Mouse (Mus musculus): Measurements from ENCODE around the gene Nags.

The Nags gene

GRCm38 (mm10) chr11:102145471-102146001 lies at the start of gene Nags:
TSS of gene Nags (plus strand) at chr11:102145513.
- no peak for DNase-seq (ENCODE audit: low spot score)

- DNase-seq (ENCODE audit: low spot score) = no peak
Measured at GRCm38 (mm10) chr11:102095676-102096075, 49.6 kb upstream of the Nags start.

DNA sequence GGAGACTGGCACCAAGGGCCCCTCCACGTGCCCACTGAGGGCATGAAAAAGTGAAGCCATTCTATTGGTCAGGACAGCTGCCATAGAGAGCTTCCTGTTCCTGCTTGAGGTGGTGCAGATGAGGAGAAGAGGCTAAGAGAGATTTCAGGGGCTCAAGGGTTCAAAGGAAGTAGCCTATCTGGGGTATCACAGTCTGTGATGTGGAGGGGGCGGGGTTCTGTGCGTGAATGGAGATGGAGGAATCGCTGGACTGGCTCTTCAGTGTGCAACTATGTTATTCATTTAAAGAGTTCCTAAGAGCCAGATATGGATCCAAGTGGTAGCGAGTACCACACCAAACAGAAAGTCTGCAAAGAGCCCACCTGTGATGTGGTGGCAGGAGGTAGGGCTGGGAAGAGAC lies 48.9 kb upstream of the Nags start:
- DNase-seq (ENCODE audit: low spot score) = no peak

- peak; percentile 34 for DNase-seq (ENCODE audit: low spot score)
Measured at GRCm38 (mm10) chr11:102096887-102097391, 48.4 kb upstream of the Nags start.

GRCm38 (mm10) chr11:102101219-102101618 lies 44.1 kb upstream of the Nags start, which contains the start of gene Ppy:
TSS of gene Ppy (minus strand) at chr11:102101319.
- DNase-seq (ENCODE audit: low spot score) = no peak

DNA sequence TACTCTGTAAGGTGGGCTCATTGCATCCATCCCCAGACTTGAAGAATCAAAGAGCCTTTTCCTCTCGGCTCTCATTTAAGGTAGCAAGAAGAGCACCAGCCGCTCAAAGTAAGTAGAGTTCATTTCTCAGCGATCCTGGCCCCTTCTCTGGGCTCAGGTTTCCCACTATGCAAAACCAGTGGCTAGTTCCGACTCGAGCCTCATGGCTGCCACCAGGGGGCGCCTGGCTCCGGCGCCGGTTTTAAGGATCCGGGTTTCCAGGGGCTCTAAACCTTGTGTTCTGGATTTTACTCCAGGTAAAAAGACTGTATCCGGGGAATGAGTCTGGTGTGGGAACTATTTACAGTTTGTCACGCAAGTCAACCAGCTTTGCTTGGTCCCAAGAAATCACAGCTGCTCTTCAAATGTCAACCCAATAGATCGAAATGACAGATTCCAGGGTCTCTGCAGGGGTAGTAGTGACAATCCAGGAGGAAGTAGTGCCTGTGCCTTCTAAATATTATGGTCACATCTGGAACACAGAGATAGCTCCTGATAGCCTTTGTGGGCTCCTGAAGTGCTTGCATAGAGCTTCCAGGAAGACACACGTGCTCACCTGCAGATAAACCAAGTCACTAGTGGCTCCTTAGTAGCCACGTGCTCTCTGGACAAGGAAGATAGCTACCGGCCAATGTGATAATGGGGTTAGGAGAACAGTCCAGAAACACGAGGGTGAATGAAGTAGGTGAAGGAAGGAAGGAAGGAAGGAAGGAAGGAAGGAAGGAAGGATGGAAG lies 42.6 kb upstream of the Nags start:
- DNase-seq (ENCODE audit: low spot score) = peak; percentile 40

DNA sequence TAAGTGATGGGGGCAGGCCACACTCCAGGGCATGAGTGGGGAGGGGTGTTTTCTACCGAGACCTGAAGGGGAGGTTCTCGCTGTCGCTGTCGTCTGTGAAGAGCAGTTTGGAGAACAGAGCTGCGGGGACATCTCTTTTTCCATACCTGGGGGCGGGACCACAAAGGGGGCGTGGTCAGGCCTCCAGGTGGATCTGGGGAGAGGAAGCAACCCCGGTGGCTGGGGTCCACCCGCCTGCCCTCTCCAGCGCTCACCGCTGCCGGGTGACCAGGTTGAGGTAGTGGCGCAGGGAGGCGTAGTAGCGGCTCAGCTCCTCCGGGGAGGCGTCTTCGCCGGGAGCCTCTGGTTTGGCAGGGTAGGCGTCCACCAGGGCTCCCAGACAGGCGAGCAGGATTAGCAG lies 38.4 kb upstream of the Nags start:
- no peak for DNase-seq (ENCODE audit: low spot score)

- DNase-seq (ENCODE audit: low spot score) = no peak
Measured at GRCm38 (mm10) chr11:102107732-102108131, 37.6 kb upstream of the Nags start, which contains the start of gene Pyy. TSS of gene Pyy (minus strand) at chr11:102107832.

DNA sequence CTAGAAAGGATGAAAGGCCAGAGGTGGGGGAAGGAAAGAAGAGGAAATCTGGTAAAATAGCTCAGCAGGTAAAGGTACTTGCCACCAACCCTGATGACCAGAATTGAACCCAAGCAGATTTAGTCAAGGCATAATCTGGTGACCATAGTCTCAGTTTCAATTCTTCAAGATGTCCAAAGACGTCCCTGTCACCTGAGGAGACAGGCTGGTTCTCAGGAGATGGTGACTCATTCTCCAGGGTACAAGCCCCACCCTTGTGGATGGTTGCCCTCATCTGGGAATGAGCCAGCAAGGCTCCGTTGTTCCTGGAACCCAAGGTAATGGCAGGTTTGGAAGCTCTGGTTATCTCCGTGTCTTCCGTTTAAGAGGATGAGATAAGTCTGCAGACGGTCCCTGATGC lies 33.7 kb upstream of the Nags start:
- DNase-seq (ENCODE audit: low spot score) = no peak

DNA sequence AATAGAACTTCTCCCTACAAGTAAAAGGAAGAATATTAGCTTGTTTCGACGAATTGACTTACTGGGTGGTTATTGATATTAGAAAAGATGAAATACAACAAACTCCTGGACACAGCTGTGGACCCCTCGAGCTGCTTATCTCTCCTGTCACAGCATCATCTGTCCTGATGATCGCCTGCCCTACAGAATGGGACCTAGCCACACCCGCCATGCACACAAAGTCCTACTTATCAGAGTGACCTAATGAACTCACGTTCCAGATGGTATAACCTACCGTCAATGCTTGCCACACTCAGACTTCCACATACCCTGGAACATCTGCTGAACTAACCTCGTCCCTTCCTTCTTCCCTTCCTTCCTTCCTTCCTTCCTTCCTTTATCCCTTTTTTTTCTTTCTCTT lies 29.1 kb upstream of the Nags start:
- no peak for DNase-seq (ENCODE audit: low spot score)

GRCm38 (mm10) chr11:102117386-102117785 lies 27.9 kb upstream of the Nags start:
- DNase-seq (ENCODE audit: low spot score) = no peak

DNA sequence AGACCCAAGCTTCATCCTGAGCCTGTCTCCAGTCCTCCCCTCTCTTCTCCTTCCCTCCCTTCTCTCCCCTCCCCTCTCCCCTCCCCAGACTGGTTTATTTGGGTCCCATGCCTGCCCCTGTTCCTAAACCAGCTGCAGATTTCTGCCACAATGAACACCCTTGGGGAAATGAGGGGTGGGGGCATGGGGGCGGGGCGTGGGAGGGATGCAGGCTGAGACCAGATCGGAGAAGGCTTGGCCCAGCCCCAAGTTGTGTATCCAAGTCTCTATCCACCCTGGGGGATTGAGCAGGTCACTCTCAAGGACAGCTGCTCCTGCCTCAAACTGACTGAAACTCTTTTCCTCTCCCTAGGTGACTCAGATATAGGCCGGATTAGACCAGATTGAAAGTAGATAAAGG lies 10.8 kb upstream of the Nags start:
- no peak for DNase-seq (ENCODE audit: low spot score)

GRCm38 (mm10) chr11:102137625-102138446 lies 7.5 kb upstream of the Nags start:
- DNase-seq (ENCODE audit: low spot score) = no peak

DNA sequence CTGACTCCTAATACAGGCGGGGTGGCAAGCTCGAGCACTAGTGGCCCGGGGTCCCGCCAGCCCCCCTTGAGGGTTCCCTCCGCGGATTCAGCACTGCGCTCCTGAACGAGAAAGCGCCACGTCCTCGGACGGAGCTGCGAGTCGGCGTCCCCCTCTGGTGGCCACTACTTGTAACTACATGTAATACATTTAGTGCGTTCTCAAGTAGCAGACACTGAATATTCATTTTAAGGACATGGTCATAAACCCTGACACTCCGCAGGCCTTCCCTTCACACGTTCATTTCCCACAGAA lies 6.9 kb upstream of the Nags start:
- peak; percentile 55 for DNase-seq (ENCODE audit: low spot score)

DNA sequence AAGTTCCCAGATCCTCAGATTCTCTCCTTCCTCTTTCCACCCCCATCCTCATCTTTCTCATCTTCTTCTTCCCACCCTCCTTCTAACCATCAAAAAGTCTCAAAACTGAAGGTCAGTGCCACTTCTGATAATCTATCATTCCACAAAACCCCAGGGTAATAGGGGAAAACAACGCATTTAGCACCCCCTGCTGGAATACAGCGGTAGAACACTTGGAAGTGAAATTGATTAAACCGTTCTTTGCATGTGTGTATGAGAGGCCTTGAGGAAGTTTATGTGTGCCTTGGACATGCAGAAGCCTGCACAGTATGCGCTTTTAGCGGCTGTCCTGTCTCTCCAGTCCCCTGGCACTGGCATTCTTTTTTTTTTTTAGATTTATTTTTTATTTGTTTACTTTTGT lies 4.8 kb upstream of the Nags start:
- peak; percentile 48 for DNase-seq (ENCODE audit: low spot score)

- no peak for DNase-seq (ENCODE audit: low spot score)
Measured at GRCm38 (mm10) chr11:102142355-102142754, 3.0 kb upstream of the Nags start.

- no peak for DNase-seq (ENCODE audit: low spot score)
Measured at GRCm38 (mm10) chr11:102144957-102145470, 299 bp upstream of the Nags start.

DNA sequence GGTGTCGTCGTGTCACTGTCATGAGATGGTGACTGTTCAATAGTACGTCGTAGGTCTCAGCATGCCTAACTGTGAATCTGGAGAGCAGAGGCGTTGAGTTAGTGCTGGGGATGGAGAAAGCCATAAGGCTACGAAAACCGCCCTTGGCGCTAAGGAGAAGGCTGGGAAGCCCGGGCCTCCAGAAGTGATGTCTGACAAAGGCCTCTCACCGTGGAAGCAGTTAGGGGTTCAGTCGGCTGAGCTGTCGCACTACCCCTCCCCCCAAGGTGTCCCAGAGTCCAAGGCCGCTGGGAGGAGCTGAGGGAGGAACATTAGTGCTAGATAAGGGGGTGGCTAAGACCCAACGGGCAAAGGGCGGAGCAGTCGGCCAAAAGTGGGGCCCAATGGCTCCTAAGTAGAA lies 692 bp downstream of the Nags start:
- no peak for DNase-seq (ENCODE audit: low spot score)

GRCm38 (mm10) chr11:102146531-102146930 lies 1.2 kb downstream of the Nags start:
- DNase-seq (ENCODE audit: low spot score) = no peak

GRCm38 (mm10) chr11:102147213-102147989 lies 2.1 kb downstream of the Nags start:
- no peak for DNase-seq (ENCODE audit: low spot score)

GRCm38 (mm10) chr11:102156039-102156785 lies 10.9 kb downstream of the Nags start, which contains the start of gene Tmem101:
TSS of gene Tmem101 (minus strand) at chr11:102156404.
- DNase-seq (ENCODE audit: low spot score) = peak; percentile 84

Data from T-cell, adult 2 months (primary cell).